Mouse (Mus musculus) gastrocnemius, postnatal 36 days (tissue): ENCODE measurements at regions not wholly inside any gene's neighbourhood (a gene's known extent, or its start where the extent isn't known, plus 50 kb on each side); places are given as distances from the start of the nearest gene placed in this dataset.

Experiments
- DNase-seq, 2 experiments: peaks; one replicate each; pipeline ENCODE4 v3.0.0; 2022
- intact Hi-C: fragments of 180-260 bp; cut with DNase I; formaldehyde crosslinking; loops from one replicate; pipeline ENCODE4 v1.15.1; 2025

- intact Hi-C loops: no loop called here
- DNase-seq: no peak
These were observed 156.9 kb upstream of the Gorab start for GRCm38 (mm10) chr1:163560276-163560943.

DNA sequence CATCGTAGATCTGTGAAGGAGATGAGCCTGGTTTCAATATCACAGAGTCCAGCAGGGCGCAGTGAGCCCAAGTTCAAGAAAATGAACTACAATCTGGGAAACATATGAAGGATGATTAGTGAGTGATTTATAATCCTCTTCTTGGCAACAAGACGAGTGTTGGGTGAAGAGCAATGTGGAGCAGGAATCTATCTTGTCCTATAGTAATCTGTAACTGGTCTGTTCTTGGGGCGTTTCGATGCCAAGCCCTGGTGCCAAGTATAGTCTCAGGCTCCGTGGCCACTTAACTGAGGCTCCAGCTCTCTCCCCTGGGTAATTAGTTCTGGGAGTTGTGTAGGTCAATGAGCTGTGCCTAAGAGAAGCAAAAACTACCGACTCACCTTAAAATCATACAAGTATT is 154.4 kb upstream of the Gorab start:
- intact Hi-C loops: no loop called here
- DNase-seq: no peak

- DNase-seq: no peak
- intact Hi-C loops: no loop called here
These were observed 151.7 kb upstream of the Gorab start for GRCm38 (mm10) chr1:163555185-163555584.

- intact Hi-C loops: no loop called here
- no peak for DNase-seq
These were observed 135.5 kb upstream of the Gorab start for GRCm38 (mm10) chr1:163538776-163539492.

GRCm38 (mm10) chr1:163530563-163530962 is 127.1 kb upstream of the Gorab start:
- DNase-seq: no peak
- intact Hi-C loops: no loop called here

- no peak for DNase-seq
- intact Hi-C loops: no loop called here
These were observed 114.5 kb upstream of the Gorab start for GRCm38 (mm10) chr1:163517966-163518365.

DNA sequence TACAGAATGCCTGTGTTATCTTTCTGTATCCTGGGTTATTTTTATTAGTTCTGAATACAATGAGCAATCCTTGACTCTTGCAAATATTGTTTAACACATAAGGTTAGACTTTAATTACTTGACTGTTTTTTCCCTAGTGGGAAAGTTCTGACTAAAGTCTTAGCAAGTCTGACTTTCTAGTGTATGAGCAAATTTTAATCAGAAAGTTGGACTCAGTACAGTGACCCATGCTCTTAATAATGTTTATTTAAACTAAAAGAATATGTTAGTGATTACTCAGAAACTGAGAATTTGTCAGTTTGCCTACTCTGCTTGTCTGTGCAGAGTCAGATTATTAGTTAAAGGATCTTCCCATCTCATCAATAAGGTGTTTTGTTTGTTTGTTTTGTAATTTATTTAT is 109.4 kb upstream of the Gorab start:
- intact Hi-C loops: no loop called here
- DNase-seq: no peak

DNA sequence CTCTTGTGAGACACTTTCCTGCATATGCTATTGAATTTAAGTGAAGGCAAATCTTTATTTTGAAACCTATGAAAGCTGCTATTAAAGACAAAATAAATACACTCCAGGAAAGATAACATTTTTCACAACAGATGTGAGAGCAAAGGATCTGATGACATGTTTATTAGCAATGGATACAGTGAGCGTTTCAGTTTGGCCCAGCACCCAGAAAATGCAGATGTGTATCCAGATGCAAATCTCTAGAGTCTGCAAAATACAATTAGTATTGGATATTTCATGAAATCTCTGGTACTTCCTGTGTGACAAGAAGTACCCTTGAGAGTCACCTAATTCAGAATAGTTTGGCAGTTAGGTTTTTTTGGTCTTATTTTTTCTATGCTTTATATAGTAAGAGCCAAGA is 108.5 kb upstream of the Gorab start:
- DNase-seq: no peak
- intact Hi-C loops: no loop called here

DNA sequence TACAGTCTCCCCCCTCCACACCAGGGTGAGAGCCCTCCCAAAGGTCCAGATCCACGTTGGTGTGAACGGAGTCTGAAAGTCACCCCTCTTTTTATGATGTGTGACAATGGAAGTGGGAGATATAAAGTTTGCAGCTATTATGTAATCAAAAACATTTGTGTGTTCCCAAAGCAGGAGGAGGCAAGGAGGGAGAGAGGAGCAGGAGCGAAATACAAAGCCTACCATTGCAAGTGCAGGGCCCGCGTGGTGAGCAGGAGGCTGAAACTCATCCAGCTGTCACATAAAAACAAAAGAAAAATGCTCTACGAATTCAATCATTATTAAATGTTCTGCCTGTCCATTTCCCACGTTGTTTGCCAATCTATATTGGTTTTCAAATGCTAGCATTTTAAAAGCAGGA is 101.6 kb upstream of the Gorab start:
- intact Hi-C loops: no loop called here
- no peak for DNase-seq

GRCm38 (mm10) chr1:163502557-163502956 is 99.1 kb upstream of the Gorab start:
- no peak for DNase-seq
- intact Hi-C loops: no loop called here

DNA sequence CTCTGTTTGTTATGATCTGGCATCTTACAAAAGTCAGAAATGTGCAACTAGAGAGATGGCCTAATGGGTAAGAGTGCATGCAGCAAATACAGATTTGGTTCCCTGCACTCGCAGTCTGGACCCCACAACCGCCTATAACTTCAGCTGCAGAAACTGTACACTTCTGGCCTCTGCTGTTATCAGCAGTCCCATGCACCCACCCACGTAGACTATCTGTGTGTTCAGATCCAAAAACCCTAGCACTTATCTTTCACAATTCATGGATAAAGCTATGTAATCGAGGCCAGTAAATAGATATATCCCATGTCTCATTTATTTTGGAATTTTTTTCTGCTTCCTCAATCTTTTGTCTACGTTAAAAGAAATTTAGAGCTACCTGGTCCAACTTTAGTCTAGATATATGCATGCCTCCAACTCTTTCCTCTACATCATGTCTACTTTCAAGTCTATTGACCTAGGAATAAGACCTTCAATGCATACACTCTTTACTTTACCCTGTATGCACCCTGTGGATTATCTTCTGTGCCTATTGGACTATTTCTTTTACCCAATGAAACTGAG is 95.0 kb upstream of the Gorab start:
- DNase-seq: no peak
- intact Hi-C loops: no loop called here

DNA sequence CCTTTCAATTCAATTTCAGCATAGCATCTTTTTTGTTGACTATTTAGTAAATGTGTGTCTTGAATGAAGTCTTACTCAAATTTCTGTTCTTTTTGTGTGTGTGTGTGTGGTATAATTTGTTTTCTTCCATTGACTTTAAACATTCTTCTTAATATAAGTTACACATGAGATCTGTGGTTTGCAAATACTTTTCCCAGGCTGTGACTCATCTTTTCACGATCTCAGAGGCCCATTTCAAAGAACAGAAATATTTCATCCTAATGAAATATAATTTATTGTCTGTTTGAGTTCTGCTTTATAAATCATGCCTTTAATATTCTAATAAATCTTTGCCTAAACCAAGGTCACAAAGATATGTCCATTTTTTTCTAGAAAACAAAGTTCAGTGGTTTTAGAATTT is 92.9 kb upstream of the Gorab start:
- intact Hi-C loops: no loop called here
- DNase-seq: no peak

DNA sequence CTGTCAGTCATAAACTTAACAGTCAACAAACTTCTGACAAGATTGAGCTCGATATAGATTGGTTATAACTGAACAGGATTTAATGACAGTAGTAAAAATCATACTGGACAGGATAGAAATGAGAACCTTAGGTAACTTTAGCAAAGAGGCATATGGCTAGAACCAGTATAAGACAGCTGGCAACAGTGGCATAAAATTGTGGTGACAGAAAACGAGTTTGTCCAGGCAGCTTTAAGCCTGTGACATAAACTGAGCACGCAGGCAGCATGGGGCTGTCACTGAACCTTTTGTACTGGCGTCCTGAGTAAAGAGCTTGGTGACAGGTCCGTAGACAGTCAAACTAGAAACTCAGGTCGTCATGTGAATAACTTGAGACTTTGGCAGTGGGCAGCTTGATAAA is 85.1 kb upstream of the Gorab start:
- DNase-seq: no peak
- intact Hi-C loops: no loop called here

DNA sequence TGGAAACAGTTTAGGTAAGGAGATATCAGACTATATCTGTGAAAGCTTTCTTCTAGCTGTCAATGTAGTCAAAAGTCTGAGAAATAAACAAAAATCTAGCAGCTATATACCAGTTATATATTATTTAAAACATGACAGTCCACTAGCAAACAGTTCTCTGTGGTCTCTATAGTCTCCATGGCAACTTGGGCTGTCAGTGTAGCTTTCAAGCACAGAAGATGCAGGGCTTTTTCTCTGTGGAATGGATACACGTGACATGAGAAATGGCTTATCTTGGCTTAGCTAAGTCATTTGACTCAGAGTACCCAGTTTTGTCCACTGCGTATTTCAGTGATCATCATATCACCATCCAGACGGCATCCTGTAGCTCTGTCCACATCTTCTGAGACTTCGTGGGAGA is 84.6 kb upstream of the Gorab start:
- intact Hi-C loops: no loop called here
- no peak for DNase-seq

DNA sequence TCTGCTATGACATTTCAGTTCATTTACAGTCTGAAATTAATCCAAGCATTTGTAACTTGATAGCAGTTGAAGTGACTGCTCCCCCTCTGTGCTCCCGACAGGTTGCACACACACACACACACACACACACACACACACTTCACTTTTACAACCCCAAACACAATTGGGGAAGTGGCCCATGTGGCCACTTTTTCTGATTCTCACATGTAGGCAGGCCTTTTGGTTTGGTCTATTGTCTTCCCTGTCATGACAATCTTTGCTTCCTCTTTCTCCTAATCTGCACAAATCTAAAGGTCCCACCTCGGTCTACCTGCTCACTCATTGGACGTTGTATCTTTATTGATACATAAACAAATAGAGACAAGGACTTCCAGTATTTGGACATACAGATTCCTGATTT is 79.6 kb upstream of the Gorab start:
- intact Hi-C loops: no loop called here
- DNase-seq: no peak

GRCm38 (mm10) chr1:163477478-163478167 is 74.2 kb upstream of the Gorab start:
- intact Hi-C loops: no loop called here
- no peak for DNase-seq

GRCm38 (mm10) chr1:163461194-163461593 is 57.7 kb upstream of the Gorab start:
- intact Hi-C loops: no loop called here
- DNase-seq: no peak

DNA sequence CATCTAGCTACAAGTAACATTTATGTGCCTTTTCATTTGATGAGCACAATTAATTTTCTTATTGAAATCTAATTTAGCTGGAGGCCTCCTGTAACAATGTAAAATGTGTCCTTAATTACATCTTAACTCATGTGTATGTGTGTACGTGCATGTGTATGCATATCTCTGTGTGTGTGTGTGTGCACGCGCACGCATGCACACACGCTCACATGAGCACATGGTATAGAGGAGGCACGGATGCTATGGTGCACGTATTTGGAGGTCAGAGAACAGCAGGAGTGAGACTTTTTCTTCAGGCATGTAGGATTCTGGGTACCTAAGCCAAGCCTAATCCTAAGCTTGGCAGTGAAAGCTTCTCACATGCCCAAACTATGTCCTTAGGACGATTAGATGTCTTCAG is 52.9 kb upstream of the Gorab start:
- DNase-seq: no peak
- intact Hi-C loops: no loop called here
